Mouse (Mus musculus): Measurements from ENCODE around the gene Sel1l. TPM values are rescaled to one million over a fixed set of nuclear protein-coding genes. Genes with fewer than 3 reads are reported as not detected.

Gene Sel1l
- polyA plus RNA-seq, 1 experiment: 25.3 TPM

DNA sequence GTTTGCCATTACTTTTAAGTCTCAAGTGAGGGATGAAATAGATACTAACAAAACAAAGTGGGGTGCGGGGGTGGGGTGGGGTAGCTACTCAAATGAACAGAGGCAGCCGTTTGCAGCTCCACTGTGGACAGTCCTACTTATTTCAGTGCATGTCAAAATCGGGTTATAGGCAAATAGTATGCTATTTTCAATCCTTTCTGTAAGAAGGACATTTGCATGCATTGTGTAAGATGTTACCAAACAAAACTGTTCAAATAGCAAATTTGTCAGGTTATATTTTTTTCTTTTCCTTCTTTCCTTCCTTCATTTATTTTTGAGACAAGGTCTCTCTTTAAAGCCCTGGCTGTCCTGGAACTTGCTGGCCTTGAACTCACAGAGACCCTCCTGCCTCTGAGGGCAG, 44.7 kb downstream of the Sel1l start:
- TF ChIP-seq CTCF (IDR thresholded peaks at IDR 0.05; ENCODE audit: extremely low read depth, insufficient read depth, insufficient read length, insufficient replicate concordance) (no peak), POLR2A (IDR thresholded peaks at IDR 0.05; ENCODE audit: low read depth, low read length) (no peak)
- no peak for DNase-seq (ENCODE audit: low read depth in 1 of 2, low spot score in 2 of 2)
- no peaks in the 10 kb centered on the region for H3K27me3 ChIP-seq (ENCODE audit: control insufficient read depth, insufficient read depth, low read length)
- H3K36me3 ChIP-seq (ENCODE audit: control insufficient read depth, insufficient read depth, low read length): peaks cover 13% of the 10 kb centered on the region
- WGBS: 64% methylated on average over 3 of the region's 3 CpGs
- no peak overlapping the region for H3K27ac ChIP-seq (ENCODE audit: insufficient read depth, low read length)
- peaks cover 6% of the 10 kb centered on the region; the same call in 1 of the 2 replicates for H3K4me1 ChIP-seq (ENCODE audit: control insufficient read depth, insufficient read depth, insufficient read length)
- H3K4me3 ChIP-seq (ENCODE audit: extremely low read depth, insufficient read depth, insufficient read length): no peak overlapping the region

- Histone ChIP-seq H3K4me3 (ENCODE audit: extremely low read depth, insufficient read depth, insufficient read length) (no peak overlapping the region), H3K4me1 (ENCODE audit: control insufficient read depth, insufficient read depth, insufficient read length) (peaks cover 6% of the 10 kb centered on the region; the same call in 1 of the 2 replicates), H3K27me3 (ENCODE audit: control insufficient read depth, insufficient read depth, low read length) (no peaks in the 10 kb centered on the region), H3K36me3 (ENCODE audit: control insufficient read depth, insufficient read depth, low read length) (peaks cover 4% of the 10 kb centered on the region), H3K27ac (ENCODE audit: insufficient read depth, low read length) (no peak overlapping the region; the same call in 1 of the 2 replicates)
- TF ChIP-seq POLR2A (IDR thresholded peaks at IDR 0.05; ENCODE audit: low read depth, low read length) (no peak), CTCF (IDR thresholded peaks at IDR 0.05; ENCODE audit: extremely low read depth, insufficient read depth, insufficient read length, insufficient replicate concordance) (no peak)
- no peak for DNase-seq (ENCODE audit: low read depth in 1 of 2, low spot score in 2 of 2)
- WGBS: 64% methylated on average over 13 of the region's 13 CpGs
These were observed 45.6 kb downstream of the Sel1l start for GRCm38 (mm10) chr12:91803207-91803932.

DNA sequence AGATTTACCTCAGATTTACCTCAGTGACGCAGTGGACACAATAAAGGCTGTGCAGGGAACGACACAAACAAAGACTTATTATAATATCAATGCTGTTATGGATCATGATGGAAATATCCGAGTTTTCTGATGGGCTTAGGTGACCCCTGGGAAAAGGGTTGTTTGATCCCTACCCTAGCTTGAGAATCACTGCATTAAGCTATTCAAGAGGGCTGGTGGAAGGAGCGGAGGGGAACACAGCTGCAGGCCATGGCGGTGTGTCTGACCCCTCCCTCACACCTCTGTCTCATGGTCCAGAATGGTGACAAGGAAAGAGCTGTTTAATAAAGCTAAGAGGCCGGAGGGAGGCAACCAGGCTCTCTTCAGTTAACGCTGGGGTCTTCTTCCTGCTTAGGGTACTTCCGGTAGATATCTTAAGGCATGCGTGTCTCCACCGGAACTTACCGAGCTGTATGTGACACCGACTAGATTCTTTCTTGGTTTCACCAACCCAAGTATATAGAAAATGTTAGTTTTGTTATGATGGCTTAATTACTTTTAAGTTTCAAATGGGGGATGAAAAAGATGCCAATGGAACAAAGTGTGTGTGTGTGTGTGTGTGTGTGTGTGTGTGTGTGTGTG, 46.3 kb downstream of the Sel1l start:
- peaks cover 6% of the 10 kb centered on the region; the same call in 1 of the 2 replicates for H3K4me1 ChIP-seq (ENCODE audit: control insufficient read depth, insufficient read depth, insufficient read length)
- no peaks in the 10 kb centered on the region for H3K27me3 ChIP-seq (ENCODE audit: control insufficient read depth, insufficient read depth, low read length)
- 86% methylated on average over 12 of the region's 12 CpGs for WGBS
- DNase-seq (ENCODE audit: low read depth in 1 of 2, low spot score in 2 of 2): no peak
- TF ChIP-seq CTCF (IDR thresholded peaks at IDR 0.05; ENCODE audit: extremely low read depth, insufficient read depth, insufficient read length, insufficient replicate concordance) (no peak), POLR2A (IDR thresholded peaks at IDR 0.05; ENCODE audit: low read depth, low read length) (no peak)
- no peak overlapping the region for H3K4me3 ChIP-seq (ENCODE audit: extremely low read depth, insufficient read depth, insufficient read length)
- H3K27ac ChIP-seq (ENCODE audit: insufficient read depth, low read length): no peak overlapping the region
- no peaks in the 10 kb centered on the region; the same call in 1 of the 2 replicates for H3K36me3 ChIP-seq (ENCODE audit: control insufficient read depth, insufficient read depth, low read length)

DNA sequence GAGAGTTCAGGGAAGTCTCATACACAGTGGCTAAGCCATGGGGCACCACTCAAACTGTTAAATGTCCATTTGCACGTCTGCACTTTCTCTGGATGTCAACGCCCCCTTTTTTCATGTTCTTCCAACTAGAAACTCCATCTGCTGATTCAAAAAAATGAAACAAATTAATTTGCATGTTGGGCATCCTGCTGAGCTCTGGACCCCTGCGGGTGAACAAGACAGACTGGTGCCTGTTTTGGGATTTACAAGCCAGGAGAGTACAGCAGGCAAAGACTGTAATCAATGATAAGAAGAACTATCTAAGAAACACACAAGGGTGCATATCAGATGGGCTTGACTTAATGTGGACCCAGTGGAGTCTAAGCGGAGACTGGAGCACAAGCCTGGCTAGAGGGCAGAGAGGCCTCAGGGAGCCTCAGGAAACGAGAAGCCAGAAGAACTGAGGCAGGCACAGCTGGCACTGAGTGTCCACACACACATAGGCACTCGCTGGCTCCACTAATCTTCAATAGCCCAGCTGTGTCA, 48.0 kb downstream of the Sel1l start:
- Histone ChIP-seq H3K27me3 (ENCODE audit: control insufficient read depth, insufficient read depth, low read length) (no peaks in the 10 kb centered on the region), H3K27ac (ENCODE audit: insufficient read depth, low read length) (no peak overlapping the region), H3K36me3 (ENCODE audit: control insufficient read depth, insufficient read depth, low read length) (no peaks in the 10 kb centered on the region), H3K4me3 (ENCODE audit: extremely low read depth, insufficient read depth, insufficient read length) (no peak overlapping the region), H3K4me1 (ENCODE audit: control insufficient read depth, insufficient read depth, insufficient read length) (peaks cover 6% of the 10 kb centered on the region; the same call in 1 of the 2 replicates)
- TF ChIP-seq CTCF (IDR thresholded peaks at IDR 0.05; ENCODE audit: extremely low read depth, insufficient read depth, insufficient read length, insufficient replicate concordance) (no peak), POLR2A (IDR thresholded peaks at IDR 0.05; ENCODE audit: low read depth, low read length) (no peak)
- DNase-seq (ENCODE audit: low read depth in 1 of 2, low spot score in 2 of 2): no peak
- 80% methylated on average over 6 of the region's 6 CpGs for WGBS

DNA sequence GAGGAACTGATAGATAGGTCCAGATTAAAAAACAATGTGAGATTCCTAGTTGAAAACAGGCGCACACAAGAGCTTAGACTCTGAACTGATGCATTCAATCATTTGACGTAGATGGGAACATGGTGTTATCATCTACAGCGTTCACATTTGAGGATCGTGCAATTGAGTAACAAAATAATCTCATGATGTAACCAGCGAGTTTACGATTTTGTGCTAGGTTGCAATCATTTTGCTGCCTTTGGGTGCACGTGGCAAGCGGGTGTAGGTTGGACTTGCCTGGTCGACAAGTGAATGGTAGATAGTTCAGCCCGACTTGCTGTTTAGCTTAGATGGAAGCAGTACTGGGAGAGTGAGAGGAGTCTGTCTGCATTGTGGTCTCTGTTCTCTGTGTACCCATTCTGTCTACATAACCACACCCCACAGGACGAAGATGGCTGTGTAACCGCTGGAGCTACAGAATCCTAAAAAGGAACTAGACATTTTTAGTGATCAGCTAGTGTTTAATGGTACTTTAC, 49.1 kb downstream of the Sel1l start:
- DNase-seq (ENCODE audit: low read depth in 1 of 2, low spot score in 2 of 2): no peak
- 72% methylated on average over 12 of the region's 12 CpGs for WGBS
- no peak for TF ChIP-seq CTCF (IDR thresholded peaks at IDR 0.05; ENCODE audit: extremely low read depth, insufficient read depth, insufficient read length, insufficient replicate concordance)
- TF ChIP-seq POLR2A (IDR thresholded peaks at IDR 0.05; ENCODE audit: low read depth, low read length): no peak
- Histone ChIP-seq H3K4me3 (ENCODE audit: extremely low read depth, insufficient read depth, insufficient read length) (no peak overlapping the region), H3K27me3 (ENCODE audit: control insufficient read depth, insufficient read depth, low read length) (no peaks in the 10 kb centered on the region), H3K36me3 (ENCODE audit: control insufficient read depth, insufficient read depth, low read length) (no peaks in the 10 kb centered on the region), H3K27ac (ENCODE audit: insufficient read depth, low read length) (no peak overlapping the region), H3K4me1 (ENCODE audit: control insufficient read depth, insufficient read depth, insufficient read length) (peaks cover 6% of the 10 kb centered on the region; the same call in 1 of the 2 replicates)

DNA sequence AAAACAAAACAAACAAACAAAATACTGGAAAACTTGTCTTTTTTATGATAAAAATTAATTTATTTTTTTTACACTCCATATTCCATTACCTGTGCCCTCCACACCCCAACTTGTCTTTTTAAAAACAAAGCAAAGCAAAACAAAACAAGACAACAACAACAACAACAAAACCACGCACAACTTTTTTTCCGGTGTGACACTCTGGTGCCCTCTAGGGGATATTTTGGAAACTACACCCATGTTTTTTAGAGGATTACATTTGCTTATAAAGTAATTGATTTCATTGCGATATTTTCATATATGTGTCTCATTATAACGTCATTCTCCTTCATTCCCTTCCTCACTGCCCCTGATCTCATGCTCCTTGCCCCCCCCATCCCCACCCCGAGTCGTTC, 49.6 kb downstream of the Sel1l start:
- peaks cover 6% of the 10 kb centered on the region; the same call in 1 of the 2 replicates for H3K4me1 ChIP-seq (ENCODE audit: control insufficient read depth, insufficient read depth, insufficient read length)
- H3K27ac ChIP-seq (ENCODE audit: insufficient read depth, low read length): no peak overlapping the region
- H3K4me3 ChIP-seq (ENCODE audit: extremely low read depth, insufficient read depth, insufficient read length): no peak overlapping the region
- no peak for DNase-seq (ENCODE audit: low read depth in 1 of 2, low spot score in 2 of 2)
- no peaks in the 10 kb centered on the region for H3K27me3 ChIP-seq (ENCODE audit: control insufficient read depth, insufficient read depth, low read length)
- no peak for TF ChIP-seq POLR2A (IDR thresholded peaks at IDR 0.05; ENCODE audit: low read depth, low read length)
- TF ChIP-seq CTCF (IDR thresholded peaks at IDR 0.05; ENCODE audit: extremely low read depth, insufficient read depth, insufficient read length, insufficient replicate concordance): no peak
- H3K36me3 ChIP-seq (ENCODE audit: control insufficient read depth, insufficient read depth, low read length): no peaks in the 10 kb centered on the region
- WGBS: 17% methylated on average over 6 of the region's 6 CpGs

Measured in spleen, adult 2 months (tissue).